Mouse (Mus musculus) stomach, embryonic 15.5 days (tissue): ENCODE data around the gene Cdkl4. TPM values are rescaled to one million over a fixed set of nuclear protein-coding genes. Genes with fewer than 3 reads are reported as not detected.
A peak's percentile ranks its signal among the peaks of the same experiment; 100 is the strongest.

Experiments
- ATAC-seq: fragments of 200-750 bp; cut with Nextera tagmentation; 2 replicates; pipeline ENCODE4 v1.8.0; 2017; ENCODE audit warnings: low read depth, moderate number of reproducible peaks, moderate TSS enrichment; ENCODE audit not compliant: insufficient read depth, low FRiP score
- H3K27ac ChIP-seq: fragments of 300-500 bp; sonication (generic); 2 replicates; pipeline ENCODE4 v1.5.1; 2015; ENCODE audit warnings: mild to moderate bottlenecking, inconsistent platforms
- H3K27me3 ChIP-seq: fragments of 300-500 bp; sonication (generic); replicated peaks from 2 replicates; pipeline ENCODE4 v1.6.1; 2015; ENCODE audit warnings: inconsistent platforms
- H3K36me3 ChIP-seq: fragments of 300-500 bp; sonication (generic); 2 replicates; pipeline ENCODE4 v1.6.1; 2015; ENCODE audit warnings: inconsistent platforms
- H3K4me1 ChIP-seq: fragments of 300-500 bp; sonication (generic); 2 replicates; pipeline ENCODE4 v1.6.1; 2015; ENCODE audit warnings: inconsistent platforms
- H3K4me2 ChIP-seq: fragments of 300-500 bp; sonication (generic); 2 replicates; pipeline ENCODE4 v1.6.1; 2015; ENCODE audit warnings: mild to moderate bottlenecking, inconsistent platforms
- H3K4me3 ChIP-seq: fragments of 300-500 bp; sonication (generic); replicated peaks from 2 replicates; pipeline ENCODE4 v1.5.1; 2015; ENCODE audit warnings: inconsistent platforms
- H3K9ac ChIP-seq: fragments of 300-500 bp; sonication (generic); 2 replicates; pipeline ENCODE4 v1.6.1; 2015; ENCODE audit warnings: inconsistent platforms
- H3K9me3 ChIP-seq: fragments of 300-500 bp; sonication (generic); 2 replicates; pipeline ENCODE4 v1.6.1; 2016; ENCODE audit warnings: inconsistent platforms
- WGBS: fragments of 180-500 bp; shearing (Covaris S2); methylation state at CpG from one replicate; pipeline ENCODE4 v1.1.7; 2015; 5-methylcytosine and 5-hydroxymethylcytosine counted together
- polyA plus RNA-seq: library from polyadenylated mRNA; unstranded; fragments of >200 nt; fragmentation: Nextera tagmentation; extraction: Ambion mirVana; gene quantifications from 2 replicates; pipeline ENCODE4 v1.2.1, GENCODE M21; 2015

Cdkl4 gene
- polyA plus RNA-seq, 1 experiment from 2014 or later = 0.26 TPM

DNA sequence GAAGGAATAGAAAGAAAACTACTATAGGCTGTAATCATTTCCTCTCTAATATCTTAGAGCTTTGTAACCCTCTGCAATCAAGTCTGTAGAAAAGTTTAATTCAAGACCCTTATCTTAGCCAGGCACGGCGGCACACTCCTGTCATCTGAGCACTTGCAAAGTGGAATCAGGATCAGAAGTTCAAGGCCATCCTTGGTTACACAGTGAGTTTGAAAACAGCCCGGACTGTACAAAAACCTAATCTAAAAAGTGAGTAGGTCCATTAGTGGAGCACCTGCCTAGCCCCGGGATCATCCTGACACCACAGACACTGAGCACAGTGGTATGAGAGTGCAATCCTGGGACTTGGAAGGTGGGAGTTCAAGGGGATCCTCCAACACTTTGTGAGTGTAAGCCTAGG, 84.8 kb downstream of the Cdkl4 start:
- H3K27ac ChIP-seq = no peak overlapping the region
- H3K9ac ChIP-seq = no peak overlapping the region
- H3K4me1 ChIP-seq = no peaks in the 10 kb centered on the region
- H3K4me2 ChIP-seq = no peak overlapping the region
- ATAC-seq = no peak
- no peaks in the 10 kb centered on the region for H3K36me3 ChIP-seq
- 76% methylated on average over 4 of the region's 4 CpGs for WGBS
- no peaks in the 10 kb centered on the region for H3K27me3 ChIP-seq
- H3K4me3 ChIP-seq = no peak overlapping the region
- no peaks in the 10 kb centered on the region for H3K9me3 ChIP-seq

DNA sequence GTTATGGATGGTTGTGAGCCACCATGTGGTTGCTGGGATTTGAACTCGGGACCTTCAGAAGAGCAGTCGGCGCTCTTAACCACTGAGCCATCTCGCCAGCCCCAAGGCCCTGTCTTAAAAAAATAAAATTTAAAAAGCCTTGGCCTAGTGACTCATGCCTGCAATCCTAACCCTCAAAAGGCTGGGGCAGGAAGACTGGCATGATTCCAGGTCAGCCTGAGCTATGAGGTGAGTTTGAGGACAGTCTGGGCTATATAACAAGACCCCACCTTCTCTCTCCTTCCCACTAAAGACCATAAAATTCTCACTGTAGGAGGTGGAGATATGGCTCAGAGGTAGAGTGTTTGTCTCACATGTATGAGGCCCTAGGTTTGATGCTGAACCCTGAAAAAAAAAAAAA, 85.3 kb downstream of the Cdkl4 start:
- Histone ChIP-seq H3K4me1 (no peaks in the 10 kb centered on the region), H3K4me3 (no peak overlapping the region), H3K36me3 (no peaks in the 10 kb centered on the region), H3K27me3 (no peaks in the 10 kb centered on the region), H3K4me2 (no peak overlapping the region), H3K9ac (no peak overlapping the region), H3K27ac (no peak overlapping the region), H3K9me3 (no peaks in the 10 kb centered on the region)
- WGBS = 95% methylated on average over 4 of the region's 4 CpGs
- no peak for ATAC-seq

DNA sequence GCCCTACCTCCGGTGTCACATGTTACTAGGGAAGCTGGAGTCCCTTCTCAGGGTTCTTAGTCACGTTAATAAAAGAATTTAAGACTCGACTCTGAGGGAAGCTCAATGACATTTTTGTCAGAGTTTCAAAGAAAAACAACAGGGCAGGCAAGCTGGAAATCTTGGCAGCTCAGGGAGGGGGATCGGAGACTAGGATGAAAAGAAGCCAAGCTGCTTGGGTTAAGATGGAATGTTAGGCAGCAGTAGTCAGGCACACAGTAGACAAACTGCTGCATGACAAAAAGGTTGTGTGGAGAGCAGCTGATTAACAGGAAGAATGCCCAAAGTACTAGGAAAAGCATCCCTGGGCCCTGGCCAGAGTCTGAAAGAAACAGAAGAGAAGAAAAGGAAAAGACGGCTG, 87.4 kb downstream of the Cdkl4 start:
- H3K4me3 ChIP-seq = no peak overlapping the region
- no peak overlapping the region for H3K9ac ChIP-seq
- no peaks in the 10 kb centered on the region for H3K9me3 ChIP-seq
- ATAC-seq = no peak
- H3K36me3 ChIP-seq = no peaks in the 10 kb centered on the region
- H3K27me3 ChIP-seq = no peaks in the 10 kb centered on the region
- H3K4me1 ChIP-seq = no peaks in the 10 kb centered on the region
- H3K27ac ChIP-seq = no peak overlapping the region
- H3K4me2 ChIP-seq = no peak overlapping the region
- WGBS = 64% methylated on average over 5 of the region's 5 CpGs

DNA sequence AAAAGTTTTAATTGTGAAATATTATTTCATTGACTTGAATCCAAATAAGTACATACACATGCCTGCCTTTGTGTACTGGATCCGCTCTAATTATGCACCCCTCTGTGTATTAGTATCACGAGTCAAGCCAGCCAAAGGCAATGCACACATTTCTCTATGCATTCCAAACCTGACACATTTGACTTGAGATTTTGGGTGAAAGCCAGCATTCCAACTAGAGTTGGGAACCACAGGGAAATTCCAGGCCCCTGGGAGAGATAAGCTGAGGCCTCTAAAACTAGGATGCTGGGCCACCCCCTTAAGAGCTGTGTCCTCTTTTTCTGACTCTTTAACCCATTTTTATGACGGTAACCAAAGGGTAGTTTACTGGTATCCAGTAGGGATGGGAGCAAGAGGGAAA, 88.7 kb downstream of the Cdkl4 start:
- Histone ChIP-seq H3K27ac (no peak overlapping the region), H3K36me3 (no peaks in the 10 kb centered on the region), H3K4me3 (no peak overlapping the region), H3K9ac (no peak overlapping the region), H3K4me2 (no peak overlapping the region), H3K4me1 (no peaks in the 10 kb centered on the region), H3K27me3 (no peaks in the 10 kb centered on the region), H3K9me3 (no peaks in the 10 kb centered on the region)
- ATAC-seq = no peak
- WGBS = 63% methylated on average over 3 of the region's 3 CpGs

DNA sequence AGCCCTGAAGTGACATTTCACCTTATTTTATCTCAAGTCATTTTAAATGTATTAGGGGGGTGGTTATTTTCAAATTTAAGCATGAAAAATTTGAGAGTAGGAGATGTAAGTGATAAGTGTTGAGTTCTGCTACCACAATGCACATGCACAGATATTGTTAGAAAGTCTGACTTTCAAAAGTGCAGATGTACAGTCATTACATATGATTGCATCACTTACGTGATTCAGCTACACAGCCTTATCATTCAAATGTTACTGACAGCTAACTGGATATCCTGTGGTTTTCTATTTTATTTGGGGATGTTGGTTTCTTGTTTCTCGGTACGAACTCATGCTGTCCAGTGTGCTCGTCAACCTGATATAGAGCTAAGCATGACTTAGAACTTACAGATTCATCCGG, 92.5 kb downstream of the Cdkl4 start:
- no peaks in the 10 kb centered on the region for H3K27me3 ChIP-seq
- no peak overlapping the region for H3K4me3 ChIP-seq
- 86% methylated on average over 5 of the region's 5 CpGs for WGBS
- peaks cover 5% of the 10 kb centered on the region; the same call in 1 of the 2 replicates for H3K4me1 ChIP-seq
- no peak overlapping the region for H3K9ac ChIP-seq
- ATAC-seq = no peak
- H3K36me3 ChIP-seq = no peaks in the 10 kb centered on the region
- no peaks in the 10 kb centered on the region for H3K9me3 ChIP-seq
- no peak overlapping the region for H3K27ac ChIP-seq
- H3K4me2 ChIP-seq = no peak overlapping the region

DNA sequence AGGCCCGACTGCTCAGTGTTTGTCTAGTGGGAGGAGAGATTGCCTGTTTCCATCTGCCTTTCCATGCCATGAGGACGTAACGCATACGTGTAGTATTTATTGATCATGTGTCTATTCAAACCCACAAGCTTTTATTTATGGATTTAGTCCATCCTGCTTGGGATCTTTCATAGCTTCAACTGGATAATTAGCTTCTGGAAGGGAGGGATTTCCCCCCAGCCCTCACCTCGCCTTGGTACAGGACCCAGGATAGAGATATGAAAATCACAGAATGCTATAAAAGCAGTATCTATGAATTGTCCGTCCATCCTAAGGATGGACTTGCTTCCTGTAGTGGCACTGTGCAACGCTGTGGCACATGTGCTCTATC, 96.8 kb downstream of the Cdkl4 start:
- no peaks in the 10 kb centered on the region for H3K36me3 ChIP-seq
- H3K4me1 ChIP-seq = peaks cover 16% of the 10 kb centered on the region
- 35% methylated on average over 7 of the region's 7 CpGs for WGBS
- ATAC-seq = no peak
- peak overlapping the region; percentile 65 for H3K4me2 ChIP-seq
- H3K27ac ChIP-seq = peak overlapping the region; percentile 93
- H3K9ac ChIP-seq = peak overlapping the region; percentile 34; the same call in 1 of the 2 replicates
- peak overlapping the region; percentile 81 for H3K4me3 ChIP-seq
- no peaks in the 10 kb centered on the region for H3K27me3 ChIP-seq
- no peaks in the 10 kb centered on the region for H3K9me3 ChIP-seq

DNA sequence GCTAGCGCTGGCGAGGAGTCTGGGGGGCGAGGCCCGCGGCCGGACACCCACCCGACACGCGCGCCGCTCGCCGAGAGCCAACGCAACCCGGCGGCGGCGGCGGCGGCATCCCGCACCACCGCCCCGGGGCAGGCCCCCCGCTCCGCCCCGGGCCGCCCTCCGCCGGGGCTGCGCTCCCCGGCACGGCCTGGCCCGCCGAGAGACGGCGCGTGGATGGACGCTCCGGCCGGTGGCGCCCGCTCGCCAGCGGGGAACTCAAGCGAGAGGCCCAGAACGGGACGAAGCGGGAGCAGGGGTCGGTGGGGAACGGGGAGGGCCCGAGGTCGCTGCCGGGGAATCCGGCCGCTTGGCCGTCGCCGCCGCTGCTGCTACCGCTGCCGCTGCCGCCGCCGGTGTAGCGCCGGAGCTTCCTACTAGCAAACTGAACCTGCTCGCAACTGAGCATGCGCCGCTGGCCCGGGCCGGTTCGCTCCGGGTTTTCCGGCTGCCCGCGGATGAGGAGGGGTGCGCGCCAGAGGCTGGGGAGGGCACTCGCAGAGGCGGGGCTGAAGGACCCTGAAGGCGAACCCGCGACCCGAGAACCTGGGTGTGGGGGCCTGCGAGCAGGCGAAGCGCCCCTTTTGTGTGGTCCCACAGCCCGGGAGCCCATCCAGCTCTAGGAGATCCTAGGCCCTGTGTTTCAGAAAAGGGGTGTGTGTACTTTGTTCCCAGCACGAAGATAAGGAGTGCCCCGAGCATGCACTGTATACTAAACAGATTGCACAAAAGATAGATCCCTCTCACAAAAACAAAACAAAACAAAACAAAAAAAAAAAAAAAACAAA, 97.4 kb downstream of the Cdkl4 start, which contains the start of gene Sos1:
Gene Sos1 (minus strand): TSS at position 423 of the 824 bp plus-strand sequence.
- Histone ChIP-seq H3K4me3 (peak within 1 kb of the TSS; percentile 81), H3K4me1 (peaks cover 16% of the 10 kb centered on the region), H3K27me3 (no peaks in the 10 kb centered on the region), H3K9me3 (no peaks in the 10 kb centered on the region), H3K4me2 (peak within 1 kb of the TSS; percentile 65), H3K9ac (peak within 1 kb of the TSS; percentile 83), H3K36me3 (no peaks in the 10 kb centered on the region), H3K27ac (peak within 1 kb of the TSS; percentile 93)
- 0% methylated on average over 74 of the region's 90 CpGs for WGBS
- ATAC-seq = peak; percentile 79

DNA sequence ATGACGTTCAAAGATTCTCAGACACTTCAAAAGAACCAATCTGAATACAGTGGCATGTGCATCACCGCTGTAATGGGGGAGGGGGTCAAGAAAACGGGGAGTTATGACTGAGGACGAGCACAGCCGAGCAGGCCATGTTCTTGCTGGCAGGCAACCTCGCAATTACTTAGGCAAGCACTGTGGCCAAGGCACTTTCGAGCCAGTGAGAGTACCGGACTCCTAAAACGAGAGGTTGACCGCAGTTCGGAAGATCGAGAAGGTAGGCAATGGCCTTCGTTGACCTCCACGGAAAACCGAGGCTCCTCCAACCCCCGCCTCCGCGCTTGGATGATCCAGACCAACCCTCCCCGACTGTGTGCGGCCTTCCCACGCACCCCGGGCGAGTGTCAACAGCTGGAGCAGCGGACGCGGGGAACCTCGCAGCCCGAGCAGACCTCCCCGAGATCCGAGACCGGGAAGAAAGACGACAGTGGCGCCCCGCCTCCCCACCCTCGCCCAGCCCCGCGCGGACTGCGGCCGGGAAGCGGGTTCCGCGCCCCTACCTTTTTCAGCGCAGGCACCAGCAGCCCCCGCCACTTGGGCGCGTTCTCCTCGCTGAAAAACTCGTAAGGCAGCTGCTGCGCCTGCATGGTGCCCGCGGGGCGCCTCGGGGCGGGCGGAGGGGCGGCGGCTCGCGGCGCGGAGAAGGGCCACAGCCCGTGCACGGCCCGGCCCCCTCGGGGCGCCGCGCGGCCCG, 98.2 kb downstream of the Cdkl4 start:
- no peaks in the 10 kb centered on the region for H3K36me3 ChIP-seq
- ATAC-seq = peak; percentile 25
- H3K4me1 ChIP-seq = peaks cover 16% of the 10 kb centered on the region
- WGBS = under 1% methylated on average over 50 of the region's 71 CpGs
- peak overlapping the region; percentile 81 for H3K4me3 ChIP-seq
- peak overlapping the region; percentile 65 for H3K4me2 ChIP-seq
- no peaks in the 10 kb centered on the region for H3K9me3 ChIP-seq
- no peaks in the 10 kb centered on the region for H3K27me3 ChIP-seq
- H3K27ac ChIP-seq = peak overlapping the region; percentile 93
- peak overlapping the region; percentile 83 for H3K9ac ChIP-seq

DNA sequence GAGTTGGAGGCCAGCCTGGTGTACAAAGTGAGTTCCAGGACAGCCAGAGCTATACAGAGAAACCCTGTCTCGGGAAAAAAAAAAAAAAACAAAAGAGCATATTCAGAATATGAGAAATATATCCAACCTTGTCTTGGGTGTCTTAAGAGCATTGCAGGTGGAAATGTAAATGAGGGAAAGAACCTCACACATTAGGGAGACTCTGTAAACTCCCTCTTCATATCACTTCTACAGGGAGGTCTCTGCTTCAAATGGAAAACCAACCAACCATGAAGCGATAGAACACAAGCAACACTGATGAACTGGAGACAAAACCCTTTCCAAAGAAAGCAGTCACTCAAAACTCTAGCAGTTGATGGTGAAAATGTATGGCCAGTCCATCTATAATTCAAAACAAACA, 99.9 kb downstream of the Cdkl4 start:
- Histone ChIP-seq H3K4me1 (peaks cover 11% of the 10 kb centered on the region), H3K36me3 (no peaks in the 10 kb centered on the region), H3K27ac (no peak overlapping the region), H3K9me3 (no peaks in the 10 kb centered on the region), H3K4me2 (no peak overlapping the region), H3K4me3 (no peak overlapping the region), H3K27me3 (no peaks in the 10 kb centered on the region), H3K9ac (no peak overlapping the region)
- no peak for ATAC-seq
- 90% methylated on average over 2 of the region's 2 CpGs for WGBS

DNA sequence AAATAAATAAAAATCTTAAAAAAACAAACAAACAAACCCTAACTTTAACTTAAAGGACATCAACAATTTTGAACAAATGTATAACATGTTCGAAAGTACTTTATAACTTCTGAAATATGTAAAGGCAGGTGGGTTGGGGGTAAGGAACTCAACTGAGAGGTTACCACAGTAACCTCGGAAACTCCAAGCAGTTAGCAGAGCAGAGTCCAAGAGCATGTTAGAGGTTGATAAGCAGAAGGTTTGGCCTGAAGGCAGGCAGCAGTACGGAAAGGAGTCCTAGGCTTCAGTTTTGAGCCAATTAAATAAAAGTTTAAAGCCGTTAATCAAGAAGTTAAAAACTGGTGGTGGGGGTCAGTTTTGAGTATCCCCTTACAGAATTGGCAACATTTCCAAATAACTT, 101.1 kb downstream of the Cdkl4 start:
- ATAC-seq = no peak
- no peak overlapping the region for H3K27ac ChIP-seq
- H3K9me3 ChIP-seq = no peaks in the 10 kb centered on the region
- H3K4me3 ChIP-seq = no peak overlapping the region
- no peaks in the 10 kb centered on the region for H3K27me3 ChIP-seq
- H3K4me2 ChIP-seq = no peak overlapping the region
- no peaks in the 10 kb centered on the region for H3K36me3 ChIP-seq
- 79% methylated on average over 4 of the region's 4 CpGs for WGBS
- H3K4me1 ChIP-seq = peaks cover 16% of the 10 kb centered on the region
- H3K9ac ChIP-seq = no peak overlapping the region
